24 mouse cellular contexts compared by ENCODE assay signal in the genomic region with DNA sequence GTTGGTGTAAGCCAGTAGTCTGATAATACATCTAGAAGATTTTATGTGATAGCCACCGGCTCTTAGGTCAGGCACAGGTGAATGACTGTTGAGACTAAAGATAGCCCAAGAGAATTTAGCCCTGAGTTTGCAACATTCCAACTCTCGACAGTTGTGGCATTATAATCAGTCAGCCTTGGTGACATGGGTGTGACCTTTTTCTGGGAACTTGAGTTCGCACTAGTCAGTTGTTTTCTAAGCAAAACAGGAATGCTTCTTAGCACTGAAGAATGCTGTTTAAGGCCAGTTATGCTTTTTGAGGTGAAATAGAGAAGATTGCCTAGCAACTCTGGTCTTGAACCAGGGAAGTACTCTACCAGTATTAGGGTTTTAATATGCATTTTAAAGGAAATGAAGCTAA.
DNase-seq lines count a peak whose midpoint lies in the region; ATAC-seq and TF ChIP-seq lines count a peak whose summit lies in the region.
"Had no signal": no experiment of that assay in that cellular context is flagged by ENCODE, and none has a peak within 500 bp of the region (broad histone marks: within the 10 kb centered on the region; RNA-seq: fewer than 3 reads in every experiment).

No protein-coding gene starts in this region.

- 16% methylated on average over 3 of the region's 3 CpGs for WGBS in liver, embryonic 12.5 days (ENCODE audit: insufficient replicate concordance)
- WGBS in intestine, postnatal 0 days = 58% methylated on average over 3 of the region's 3 CpGs
- 80% methylated on average over 3 of the region's 3 CpGs for WGBS in hindbrain, embryonic 12.5 days

- H3K36me3 ChIP-seq in testis, adult 2 months (ENCODE audit: control insufficient read depth, insufficient read depth, low read length) = no peaks in the 10 kb centered on the region
- no peaks in the 10 kb centered on the region for H3K36me3 ChIP-seq in liver, embryonic 12.5 days
- H3K36me3 ChIP-seq in intestine, postnatal 0 days (ENCODE audit: control insufficient read depth, insufficient read depth) = no peaks in the 10 kb centered on the region
- no peaks in the 10 kb centered on the region for H3K36me3 ChIP-seq in hindbrain, embryonic 12.5 days
- H3K36me3 ChIP-seq: embryonic facial prominence, embryonic 15.5 days; intestine, embryonic 15.5 days had no signal

- peak overlapping the region; percentile 13; the same call in 1 of the 2 replicates for H3K4me3 ChIP-seq in testis, adult 2 months (ENCODE audit: control insufficient read depth, low read depth, low read length)
- no peak overlapping the region for H3K4me3 ChIP-seq in liver, embryonic 12.5 days
- H3K4me3 ChIP-seq in intestine, postnatal 0 days (ENCODE audit: low read depth, low read length) = no peak overlapping the region
- H3K4me3 ChIP-seq in hindbrain, embryonic 12.5 days = no peak overlapping the region
- H3K4me3 ChIP-seq: embryonic facial prominence, embryonic 15.5 days; erythroblast, embryonic 14.5 days; forebrain, embryonic 10.5 days; intestine, embryonic 15.5 days had no signal

- H3K27me3 ChIP-seq in testis, adult 2 months (ENCODE audit: control insufficient read depth, insufficient read depth, low read length) = no peaks in the 10 kb centered on the region
- H3K27me3 ChIP-seq in liver, embryonic 12.5 days (replicated peaks) = no peaks in the 10 kb centered on the region
- no peaks in the 10 kb centered on the region for H3K27me3 ChIP-seq in intestine, postnatal 0 days (replicated peaks; ENCODE audit: control insufficient read depth, insufficient read depth, low read length)
- H3K27me3 ChIP-seq in hindbrain, embryonic 12.5 days = no peaks in the 10 kb centered on the region
- H3K27me3 ChIP-seq: CH12.LX; embryonic facial prominence, embryonic 15.5 days; intestine, embryonic 15.5 days; Patski had no signal

- peak overlapping the region; percentile 25 for H3K4me2 ChIP-seq in liver, embryonic 12.5 days
- H3K4me2 ChIP-seq in intestine, postnatal 0 days (replicated peaks; ENCODE audit: low read depth) = no peak overlapping the region
- no peak overlapping the region for H3K4me2 ChIP-seq in hindbrain, embryonic 12.5 days (replicated peaks)
- H3K4me2 ChIP-seq: embryonic facial prominence, embryonic 15.5 days; hindbrain, embryonic 14.5 days; intestine, embryonic 15.5 days had no signal

- no peak for TF ChIP-seq POLR2A in testis, adult 2 months (IDR thresholded peaks at IDR 0.05; ENCODE audit: control insufficient read depth, low read depth, low read length)

- no peaks in the 10 kb centered on the region for H3K9me3 ChIP-seq in liver, embryonic 12.5 days (replicated peaks)
- H3K9me3 ChIP-seq in intestine, postnatal 0 days (ENCODE audit: control insufficient read depth) = no peaks in the 10 kb centered on the region
- no peaks in the 10 kb centered on the region for H3K9me3 ChIP-seq in hindbrain, embryonic 12.5 days (replicated peaks)
- H3K9me3 ChIP-seq: embryonic facial prominence, embryonic 15.5 days; forebrain, embryonic 10.5 days; intestine, embryonic 15.5 days had no signal

- H3K9ac ChIP-seq in liver, embryonic 12.5 days = no peak overlapping the region
- H3K9ac ChIP-seq in intestine, postnatal 0 days (ENCODE audit: low read depth, low read length) = no peak overlapping the region
- no peak overlapping the region for H3K9ac ChIP-seq in hindbrain, embryonic 12.5 days
- H3K9ac ChIP-seq: embryonic facial prominence, embryonic 15.5 days; hindbrain, embryonic 14.5 days; intestine, embryonic 15.5 days had no signal

- TF ChIP-seq CTCF in testis, adult 2 months (IDR thresholded peaks at IDR 0.05; ENCODE audit: control insufficient read depth, insufficient read depth, insufficient replicate concordance, low read depth, low read length) = no peak
- TF ChIP-seq CTCF in intestine, postnatal 0 days (IDR thresholded peaks at IDR 0.05; ENCODE audit: low read depth) = no peak

- H3K27ac ChIP-seq in testis, adult 2 months (ENCODE audit: control insufficient read depth, insufficient read depth, low read depth, low read length) = no peak overlapping the region
- H3K27ac ChIP-seq in liver, embryonic 12.5 days = peak overlapping the region; percentile 69
- H3K27ac ChIP-seq in intestine, postnatal 0 days (ENCODE audit: low read depth, low read length) = no peak overlapping the region
- H3K27ac ChIP-seq in hindbrain, embryonic 12.5 days = no peak overlapping the region
- H3K27ac ChIP-seq: embryonic facial prominence, embryonic 15.5 days; forebrain, embryonic 10.5 days; hindbrain, embryonic 14.5 days; intestine, embryonic 15.5 days had no signal

- peak; percentile 85 for ATAC-seq in liver, embryonic 12.5 days
- ATAC-seq in intestine, postnatal 0 days = no peak
- no peak for ATAC-seq in hindbrain, embryonic 12.5 days (ENCODE audit: low FRiP score)
- ATAC-seq: activated CD4-positive, CD25-positive, alpha-beta regulatory T cell, adult 4 months; forebrain, embryonic 14.5 days; intestine, embryonic 15.5 days; Patski had no signal

- DNase-seq in testis, postnatal 10 days (ENCODE audit: low spot score) = no peak
- DNase-seq in c-Kit-negative CD71-positive TER-119-positive erythroid progenitor cells, embryonic 14.5 days (ENCODE audit: low read depth, low spot score) = peak; percentile 32
- DNase-seq in yolk sac, embryonic 10.5 days (ENCODE audit: low spot score) = peak; percentile 25
- no peak for DNase-seq in thymus, postnatal 10 days (ENCODE audit: low spot score in 2 of 2)
- DNase-seq: adrenal gland, postnatal 14 days; cerebellum, adult 11 months; cerebellum, adult 8-10 months; cerebellum, postnatal 14 days; embryo, embryonic 11 days; gastrocnemius, postnatal 14 days; heart, postnatal 10 days had no signal

- H3K4me1 ChIP-seq in testis, adult 2 months (ENCODE audit: control insufficient read depth, insufficient read depth, low read length) = no peaks in the 10 kb centered on the region; the same call in 1 of the 2 replicates
- H3K4me1 ChIP-seq in liver, embryonic 12.5 days = peaks cover 29% of the 10 kb centered on the region
- H3K4me1 ChIP-seq in intestine, postnatal 0 days (replicated peaks; ENCODE audit: control insufficient read depth, insufficient read depth, low read length) = no peaks in the 10 kb centered on the region
- H3K4me1 ChIP-seq in hindbrain, embryonic 12.5 days = no peaks in the 10 kb centered on the region
- H3K4me1 ChIP-seq: embryonic facial prominence, embryonic 15.5 days; forebrain, embryonic 10.5 days; intestine, embryonic 15.5 days had no signal

Comparison
In these comparisons a context has a peak if more than half of its experiments do, and no peak if none do; other contexts are left out.
1. DNase-seq: peak in c-Kit-negative CD71-positive TER-119-positive erythroid progenitor cells, embryonic 14.5 days (single experiment) and yolk sac, embryonic 10.5 days (single experiment); none in testis, postnatal 10 days (single experiment) and thymus, postnatal 10 days (0 of 2).